Mouse (Mus musculus): ENCODE results near the gene Cdca4. TPM values are rescaled to one million over a fixed set of nuclear protein-coding genes. Genes with fewer than 3 reads are reported as not detected.

Gene Cdca4
- polyA plus RNA-seq, 1 experiment = 124 TPM

GRCm38 (mm10) chr12:112804046-112804445 lies 25.2 kb downstream of the Cdca4 start:
- Histone ChIP-seq H3K4me1 (replicated peaks; ENCODE audit: control insufficient read depth, insufficient read depth, low read length) (peaks cover 12% of the 10 kb centered on the region), H3K27me3 (ENCODE audit: control insufficient read depth, insufficient read depth, low read length) (peaks cover 11% of the 10 kb centered on the region), H3K36me3 (ENCODE audit: control insufficient read depth, insufficient read depth, low read length) (no peaks in the 10 kb centered on the region), H3K27ac (ENCODE audit: control insufficient read depth, insufficient read depth, low read length) (no peak overlapping the region), H3K4me3 (ENCODE audit: control insufficient read depth, insufficient read depth, low read length) (no peak overlapping the region)
- DNase-seq = no peak
- TF ChIP-seq POLR2A (IDR thresholded peaks at IDR 0.05; ENCODE audit: control insufficient read depth, extremely low read depth, insufficient read depth, low read length, poor library complexity) = no peak
- no peak for TF ChIP-seq CTCF (IDR thresholded peaks at IDR 0.05; ENCODE audit: borderline replicate concordance, control insufficient read depth, extremely low read depth, insufficient read depth, low read length, poor library complexity)
- 39% methylated on average over 13 of the region's 13 CpGs for WGBS

- H3K4me1 ChIP-seq (replicated peaks; ENCODE audit: control insufficient read depth, insufficient read depth, low read length) = peaks cover 6% of the 10 kb centered on the region; the same call in 1 of the 2 replicates
- TF ChIP-seq CTCF (IDR thresholded peaks at IDR 0.05; ENCODE audit: borderline replicate concordance, control insufficient read depth, extremely low read depth, insufficient read depth, low read length, poor library complexity) = no peak
- TF ChIP-seq POLR2A (IDR thresholded peaks at IDR 0.05; ENCODE audit: control insufficient read depth, extremely low read depth, insufficient read depth, low read length, poor library complexity) = no peak
These were observed 26.3 kb downstream of the Cdca4 start for GRCm38 (mm10) chr12:112802917-112803316.

GRCm38 (mm10) chr12:112801864-112802846 lies 27.1 kb downstream of the Cdca4 start, which contains the start of gene Ahnak2:
Gene Ahnak2, minus strand, starts transcription at chr12:112802657.
- Histone ChIP-seq H3K27ac (ENCODE audit: control insufficient read depth, insufficient read depth, low read length) (no peak within 1 kb of the TSS), H3K4me1 (replicated peaks; ENCODE audit: control insufficient read depth, insufficient read depth, low read length) (peaks cover 6% of the 10 kb centered on the region; the same call in 1 of the 2 replicates), H3K36me3 (ENCODE audit: control insufficient read depth, insufficient read depth, low read length) (no peaks in the 10 kb centered on the region), H3K27me3 (ENCODE audit: control insufficient read depth, insufficient read depth, low read length) (peaks cover 10% of the 10 kb centered on the region), H3K4me3 (ENCODE audit: control insufficient read depth, insufficient read depth, low read length) (peak within 1 kb of the TSS; percentile 13; the same call in 1 of the 2 replicates)
- no peak for DNase-seq
- 8% methylated on average over 67 of the region's 69 CpGs for WGBS
- no peak for TF ChIP-seq CTCF (IDR thresholded peaks at IDR 0.05; ENCODE audit: borderline replicate concordance, control insufficient read depth, extremely low read depth, insufficient read depth, low read length, poor library complexity)
- no peak for TF ChIP-seq POLR2A (IDR thresholded peaks at IDR 0.05; ENCODE audit: control insufficient read depth, extremely low read depth, insufficient read depth, low read length, poor library complexity)

More at GRCm38 (mm10) chr12:112802917-112803316, 26.3 kb downstream of the Cdca4 start:
- Histone ChIP-seq H3K27me3 (ENCODE audit: control insufficient read depth, insufficient read depth, low read length) (peaks cover 10% of the 10 kb centered on the region), H3K27ac (ENCODE audit: control insufficient read depth, insufficient read depth, low read length) (no peak overlapping the region), H3K36me3 (ENCODE audit: control insufficient read depth, insufficient read depth, low read length) (no peaks in the 10 kb centered on the region), H3K4me3 (ENCODE audit: control insufficient read depth, insufficient read depth, low read length) (no peak overlapping the region)
- WGBS = 55% methylated on average over 3 of the region's 3 CpGs
- DNase-seq = no peak

GRCm38 (mm10) chr12:112800476-112800875 lies 28.7 kb downstream of the Cdca4 start:
- H3K36me3 ChIP-seq (ENCODE audit: control insufficient read depth, insufficient read depth, low read length) = no peaks in the 10 kb centered on the region
- TF ChIP-seq POLR2A (IDR thresholded peaks at IDR 0.05; ENCODE audit: control insufficient read depth, extremely low read depth, insufficient read depth, low read length, poor library complexity) (no peak), CTCF (IDR thresholded peaks at IDR 0.05; ENCODE audit: borderline replicate concordance, control insufficient read depth, extremely low read depth, insufficient read depth, low read length, poor library complexity) (no peak)
- H3K4me3 ChIP-seq (ENCODE audit: control insufficient read depth, insufficient read depth, low read length) = no peak overlapping the region
- no peak overlapping the region for H3K27ac ChIP-seq (ENCODE audit: control insufficient read depth, insufficient read depth, low read length)
- H3K27me3 ChIP-seq (ENCODE audit: control insufficient read depth, insufficient read depth, low read length) = peaks cover 10% of the 10 kb centered on the region
- H3K4me1 ChIP-seq (replicated peaks; ENCODE audit: control insufficient read depth, insufficient read depth, low read length) = peaks cover 7% of the 10 kb centered on the region; the same call in 1 of the 2 replicates
- WGBS = 19% methylated on average over 4 of the region's 4 CpGs
- peak; percentile 86 for DNase-seq

GRCm38 (mm10) chr12:112799237-112799970 lies 29.8 kb downstream of the Cdca4 start:
- TF ChIP-seq POLR2A (IDR thresholded peaks at IDR 0.05; ENCODE audit: control insufficient read depth, extremely low read depth, insufficient read depth, low read length, poor library complexity) (no peak), CTCF (IDR thresholded peaks at IDR 0.05; ENCODE audit: borderline replicate concordance, control insufficient read depth, extremely low read depth, insufficient read depth, low read length, poor library complexity) (no peak)
- Histone ChIP-seq H3K36me3 (ENCODE audit: control insufficient read depth, insufficient read depth, low read length) (no peaks in the 10 kb centered on the region), H3K27ac (ENCODE audit: control insufficient read depth, insufficient read depth, low read length) (no peak overlapping the region), H3K27me3 (ENCODE audit: control insufficient read depth, insufficient read depth, low read length) (peaks cover 10% of the 10 kb centered on the region), H3K4me3 (ENCODE audit: control insufficient read depth, insufficient read depth, low read length) (no peak overlapping the region), H3K4me1 (replicated peaks; ENCODE audit: control insufficient read depth, insufficient read depth, low read length) (peaks cover 8% of the 10 kb centered on the region; the same call in 1 of the 2 replicates)
- DNase-seq = no peak
- WGBS = 92% methylated on average over 10 of the region's 10 CpGs

- 87% methylated on average over 5 of the region's 5 CpGs for WGBS
- H3K27ac ChIP-seq (ENCODE audit: control insufficient read depth, insufficient read depth, low read length) = no peak overlapping the region
- no peaks in the 10 kb centered on the region for H3K36me3 ChIP-seq (ENCODE audit: control insufficient read depth, insufficient read depth, low read length)
- TF ChIP-seq POLR2A (IDR thresholded peaks at IDR 0.05; ENCODE audit: control insufficient read depth, extremely low read depth, insufficient read depth, low read length, poor library complexity) = no peak
- TF ChIP-seq CTCF (IDR thresholded peaks at IDR 0.05; ENCODE audit: borderline replicate concordance, control insufficient read depth, extremely low read depth, insufficient read depth, low read length, poor library complexity) = no peak
- DNase-seq = no peak
- peaks cover 10% of the 10 kb centered on the region for H3K27me3 ChIP-seq (ENCODE audit: control insufficient read depth, insufficient read depth, low read length)
- H3K4me3 ChIP-seq (ENCODE audit: control insufficient read depth, insufficient read depth, low read length) = no peak overlapping the region
- peaks cover 8% of the 10 kb centered on the region; the same call in 1 of the 2 replicates for H3K4me1 ChIP-seq (replicated peaks; ENCODE audit: control insufficient read depth, insufficient read depth, low read length)
These were observed 30.5 kb downstream of the Cdca4 start for GRCm38 (mm10) chr12:112798716-112799115.

All from thymus, adult 2 months (tissue).